In the genomic region with DNA sequence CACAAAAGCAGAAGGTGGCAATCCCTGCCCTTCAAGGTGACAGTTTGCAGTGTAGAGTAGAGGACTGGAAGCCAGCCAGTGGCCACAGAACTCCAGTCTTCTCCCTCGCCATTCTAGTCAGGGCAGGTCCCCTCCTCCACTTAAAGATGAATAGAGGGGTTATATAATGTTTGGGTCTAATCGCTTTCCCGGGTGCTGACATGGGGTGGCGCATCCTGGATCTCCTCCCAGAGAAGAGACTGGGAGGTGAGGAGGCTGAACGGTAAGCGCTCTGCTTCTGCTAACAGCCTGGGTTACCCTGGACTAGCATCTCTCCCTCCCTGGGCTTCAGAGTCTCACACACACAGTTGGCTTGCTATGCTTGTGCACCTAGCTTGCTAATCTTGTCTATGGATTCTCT, we compare ENCODE assay signal across 18 mouse cellular contexts. TPM values are rescaled to one million over a fixed set of nuclear protein-coding genes. Genes with fewer than 3 reads are reported as not detected.
A peak's percentile ranks its signal among the peaks of the same experiment; 100 is the strongest.
DNase-seq lines count a peak whose midpoint lies in the region; ATAC-seq and TF ChIP-seq lines count a peak whose summit lies in the region.
"Had no signal": no experiment of that assay in that cellular context is flagged by ENCODE, and none has a peak within 500 bp of the region (broad histone marks: within the 10 kb centered on the region; RNA-seq: fewer than 3 reads in every experiment).

No protein-coding gene starts in this region.

- no peak overlapping the region for H3K9ac ChIP-seq in forebrain, embryonic 14.5 days (ENCODE audit: low read length)
- no peak overlapping the region for H3K9ac ChIP-seq in forebrain, embryonic 16.5 days (replicated peaks; ENCODE audit: low read depth, low read length)
- H3K9ac ChIP-seq in heart, postnatal 0 days (replicated peaks; ENCODE audit: low read depth, low read length) = no peak overlapping the region
- H3K9ac ChIP-seq: embryonic facial prominence, embryonic 15.5 days; hindbrain, embryonic 15.5 days; liver, embryonic 13.5 days had no signal

- no peak overlapping the region for H3K4me2 ChIP-seq in forebrain, embryonic 14.5 days (ENCODE audit: low read length)
- no peak overlapping the region for H3K4me2 ChIP-seq in forebrain, embryonic 16.5 days (ENCODE audit: low read length)
- H3K4me2 ChIP-seq in heart, postnatal 0 days (ENCODE audit: low read depth, low read length) = no peak overlapping the region
- H3K4me2 ChIP-seq: embryonic facial prominence, embryonic 15.5 days; hindbrain, embryonic 15.5 days; liver, embryonic 13.5 days had no signal

- no peaks in the 10 kb centered on the region for H3K9me3 ChIP-seq in forebrain, embryonic 14.5 days (replicated peaks; ENCODE audit: control insufficient read depth, low read length)
- H3K9me3 ChIP-seq in forebrain, embryonic 16.5 days (ENCODE audit: control insufficient read depth, low read length) = no peaks in the 10 kb centered on the region
- H3K9me3 ChIP-seq in heart, postnatal 0 days (replicated peaks; ENCODE audit: control insufficient read depth, low read length) = no peaks in the 10 kb centered on the region
- H3K9me3 ChIP-seq: embryonic facial prominence, embryonic 15.5 days; hindbrain, embryonic 15.5 days; liver, embryonic 13.5 days had no signal

- 47% methylated on average over 6 of the region's 6 CpGs for WGBS in forebrain, embryonic 14.5 days
- WGBS in forebrain, embryonic 16.5 days = 53% methylated on average over 6 of the region's 6 CpGs
- WGBS in heart, postnatal 0 days = 45% methylated on average over 6 of the region's 6 CpGs

- DNase-seq in forebrain, embryonic 14.5 days (ENCODE audit: low spot score) = no peak
- DNase-seq in heart, postnatal 0 days (ENCODE audit: low spot score) = peak; percentile 29
- DNase-seq in heart, adult 9 months (ENCODE audit: low spot score in 2 of 2) = no peak
- peak; percentile 72 for DNase-seq in right cerebral cortex, adult 18-20 months
- DNase-seq in right cerebral cortex, postnatal 4 days = no peak
- DNase-seq in kidney, adult 9 months = no peak
- no peak for DNase-seq in urinary bladder, adult 18-20 months (ENCODE audit: low spot score in 2 of 2)
- DNase-seq: B cell, adult 2 months; kidney, adult 2 months; liver, embryonic 13.5 days; lung, postnatal 14 days; retina, postnatal 1 day; thymus, adult 2 months had no signal

- TF ChIP-seq CTCF in heart, postnatal 0 days (IDR thresholded peaks at IDR 0.05; ENCODE audit: low read depth) = no peak

- H3K27ac ChIP-seq in forebrain, embryonic 14.5 days (ENCODE audit: low read depth, low read length) = peak overlapping the region; percentile 48; the same call in 1 of the 2 replicates
- H3K27ac ChIP-seq in forebrain, embryonic 16.5 days (ENCODE audit: low read length) = no peak overlapping the region
- H3K27ac ChIP-seq in heart, postnatal 0 days (ENCODE audit: low read depth) = no peak overlapping the region
- H3K27ac ChIP-seq: embryonic facial prominence, embryonic 15.5 days; hindbrain, embryonic 15.5 days; liver, embryonic 13.5 days had no signal

- TF ChIP-seq EP300 in heart, postnatal 0 days (IDR thresholded peaks at IDR 0.05; ENCODE audit: low read depth) = no peak

- H3K4me1 ChIP-seq in forebrain, embryonic 14.5 days (ENCODE audit: control insufficient read depth, insufficient read depth, low read length) = peaks cover 3% of the 10 kb centered on the region; the same call in 1 of the 2 replicates
- peaks cover 19% of the 10 kb centered on the region; the same call in 1 of the 2 replicates for H3K4me1 ChIP-seq in forebrain, embryonic 16.5 days (replicated peaks; ENCODE audit: control insufficient read depth, insufficient read depth, low read length)
- no peaks in the 10 kb centered on the region for H3K4me1 ChIP-seq in heart, postnatal 0 days (ENCODE audit: control insufficient read depth, insufficient read depth)
- H3K4me1 ChIP-seq: embryonic facial prominence, embryonic 15.5 days; liver, embryonic 13.5 days had no signal

- no peak for ATAC-seq in forebrain, embryonic 14.5 days
- ATAC-seq in forebrain, embryonic 16.5 days = no peak
- ATAC-seq in heart, postnatal 0 days (ENCODE audit: insufficient read depth, low read depth) = peak; percentile 15; the same call in 1 of the 2 replicates

- H3K4me3 ChIP-seq in forebrain, embryonic 14.5 days (ENCODE audit: low read depth, low read length) = no peak overlapping the region
- no peak overlapping the region for H3K4me3 ChIP-seq in forebrain, embryonic 16.5 days (replicated peaks; ENCODE audit: low read length)
- no peak overlapping the region for H3K4me3 ChIP-seq in heart, postnatal 0 days (ENCODE audit: low read depth, low read length)
- H3K4me3 ChIP-seq: embryonic facial prominence, embryonic 15.5 days; hindbrain, embryonic 15.5 days; liver, embryonic 13.5 days had no signal

- peaks cover 27% of the 10 kb centered on the region for H3K36me3 ChIP-seq in forebrain, embryonic 14.5 days (ENCODE audit: control insufficient read depth, insufficient read depth, low read length)
- H3K36me3 ChIP-seq in forebrain, embryonic 16.5 days (ENCODE audit: control insufficient read depth, insufficient read depth) = peaks cover 8% of the 10 kb centered on the region; the same call in 1 of the 2 replicates
- H3K36me3 ChIP-seq in heart, postnatal 0 days (replicated peaks; ENCODE audit: control insufficient read depth, insufficient read depth, low read length) = 0 out of 2 replicates have a peak, but pooled peaks cover 10% of the 10 kb centered on the region
- H3K36me3 ChIP-seq: liver, embryonic 13.5 days had no signal

- H3K27me3 ChIP-seq in forebrain, embryonic 14.5 days (replicated peaks; ENCODE audit: control insufficient read depth, insufficient read depth, low read length) = no peaks in the 10 kb centered on the region
- H3K27me3 ChIP-seq in forebrain, embryonic 16.5 days (replicated peaks; ENCODE audit: control insufficient read depth, insufficient read depth, low read length) = no peaks in the 10 kb centered on the region
- no peaks in the 10 kb centered on the region for H3K27me3 ChIP-seq in heart, postnatal 0 days (ENCODE audit: control insufficient read depth, insufficient read depth, low read length)
- H3K27me3 ChIP-seq: embryonic facial prominence, embryonic 15.5 days; hindbrain, embryonic 15.5 days; liver, embryonic 13.5 days had no signal

RNA-seq across cellular contexts. Expression of a gene that starts 32.2 kb away (rescaled TPM):
- polyA plus RNA-seq in forebrain, embryonic 14.5 days (2014; fragmentation: Nextera tagmentation; extraction: Ambion mirVana) = 95.2 and 109 TPM in 2 replicates
- 112 and 119 TPM in 2 replicates for polyA plus RNA-seq in forebrain, embryonic 16.5 days (2015; fragmentation: Nextera tagmentation; extraction: Ambion mirVana)
- 24.9 and 31.4 TPM in 2 replicates for total RNA-seq in heart, postnatal 0 days (2014; rRNA removed; ENCODE audit: low replicate concordance)
- polyA plus RNA-seq in heart, postnatal 0 days (2015; fragmentation: Nextera tagmentation; extraction: Ambion mirVana) = 17.7 and 18.6 TPM in 2 replicates
- total RNA-seq: monocyte, adult 5-6 weeks had no signal

RNA-seq across cellular contexts. Expression of a gene that starts 36.4 kb away (rescaled TPM):
- 0.17 and 0.27 TPM in 2 replicates for polyA plus RNA-seq in forebrain, embryonic 14.5 days (2014; fragmentation: Nextera tagmentation; extraction: Ambion mirVana)
- 0.11 and 0.22 TPM in 2 replicates for polyA plus RNA-seq in forebrain, embryonic 16.5 days (2015; fragmentation: Nextera tagmentation; extraction: Ambion mirVana)
- total RNA-seq in heart, postnatal 0 days (2014; rRNA removed; ENCODE audit: low replicate concordance) = 0.35 and 3.1 TPM in 2 replicates
- polyA plus RNA-seq in heart, postnatal 0 days (2015; fragmentation: Nextera tagmentation; extraction: Ambion mirVana) = 0.67 and 0.77 TPM in 2 replicates
- total RNA-seq: monocyte, adult 5-6 weeks had no signal
- polyA plus RNA-seq: limb, embryonic 11.5 days had no signal

Comparison
In these comparisons a context has a peak if more than half of its experiments do, and no peak if none do; other contexts are left out.
1. DNase-seq: peak in heart, postnatal 0 days (single experiment) and right cerebral cortex, adult 18-20 months (single experiment); none in forebrain, embryonic 14.5 days (single experiment), heart, adult 9 months (0 of 2), right cerebral cortex, postnatal 4 days (single experiment), kidney, adult 9 months (single experiment) and urinary bladder, adult 18-20 months (0 of 2).